Mouse (Mus musculus) kidney, adult 10 weeks (tissue): ENCODE measurements around the gene Ppp4c. TPM values are rescaled to one million over a fixed set of nuclear protein-coding genes. Genes with fewer than 3 reads are reported as not detected.

Source experiments
- polyA plus RNA-seq: library from polyadenylated mRNA; stranded (reverse); fragments of 350-450 nt; fragmentation: Illumina TruSeq; extraction: RNeasy Lipid Tissue Mini Kit (QIAGEN cat#74804); gene quantifications from one replicate; pipeline ENCODE4 v1.2.3, GENCODE M21; 2014; ENCODE audit warnings: low read depth, low replicate concordance

Gene Ppp4c
- 29.0 TPM for polyA plus RNA-seq

GRCm38 (mm10) chr7:126791851-126792720, at the start of gene Ppp4c:
Gene Ppp4c (minus strand): TSS chr7:126792496.

GRCm38 (mm10) chr7:126831539-126831938, 39.2 kb upstream of the Ppp4c start, which contains the start of gene 4930451I11Rik:
Gene 4930451I11Rik (minus strand): TSS chr7:126831639.

GRCm38 (mm10) chr7:126797411-126798126, 5.3 kb upstream of the Ppp4c start, which contains the start of gene Fam57b:
Gene Fam57b (plus strand): TSS chr7:126797668.

GRCm38 (mm10) chr7:126780971-126781635, 11.2 kb downstream of the Ppp4c start, which contains the start of gene Tbx6:
Gene Tbx6 (plus strand): TSS chr7:126781483.

GRCm38 (mm10) chr7:126776598-126777057, 15.7 kb downstream of the Ppp4c start, which contains the start of gene Ypel3:
Gene Ypel3 (plus strand): TSS chr7:126776955.

GRCm38 (mm10) chr7:126766201-126766600, 26.1 kb downstream of the Ppp4c start, which contains the start of gene Gdpd3:
Gene Gdpd3 (plus strand): TSS chr7:126766334.

GRCm38 (mm10) chr7:126759050-126759671, 33.1 kb downstream of the Ppp4c start, which contains the start of gene Mapk3:
Gene Mapk3 (plus strand): TSS chr7:126759601.

Other genes starting within 250 kb of the Ppp4c start
- 233 TPM for gene Eif3c, start 226.1 kb downstream of the Ppp4c start, polyA plus RNA-seq
- not detected for gene Apobr, start 207.6 kb downstream of the Ppp4c start, polyA plus RNA-seq
- gene Cln3, start 206.7 kb downstream of the Ppp4c start, polyA plus RNA-seq = 1.7 TPM
- not detected for gene Il27, start 197.6 kb downstream of the Ppp4c start, polyA plus RNA-seq
- gene Nupr1, start 161.6 kb downstream of the Ppp4c start, polyA plus RNA-seq = 5.7 TPM
- 1.2 TPM for gene Sgf29, start 143.2 kb downstream of the Ppp4c start, polyA plus RNA-seq
- 62.2 TPM for gene Sult1a1, start 116.1 kb downstream of the Ppp4c start, polyA plus RNA-seq
- 0.16 TPM for gene Bola2, start 97.1 kb downstream of the Ppp4c start, polyA plus RNA-seq
- 1.0 TPM for gene Slx1b, start 96.7 kb downstream of the Ppp4c start, polyA plus RNA-seq
- gene Coro1a, start 84.7 kb downstream of the Ppp4c start, polyA plus RNA-seq = 4.4 TPM
- gene Mapk3, start 32.9 kb downstream of the Ppp4c start, polyA plus RNA-seq = 6.5 TPM
- gene Gdpd3, start 26.2 kb downstream of the Ppp4c start, polyA plus RNA-seq = 9.9 TPM
- gene Ypel3, start 15.5 kb downstream of the Ppp4c start, polyA plus RNA-seq = 13.0 TPM
- gene Tbx6, start 11.0 kb downstream of the Ppp4c start, polyA plus RNA-seq = not detected
- not detected for gene Fam57b, start 5.2 kb upstream of the Ppp4c start, polyA plus RNA-seq
- gene 4930451I11Rik, start 39.1 kb upstream of the Ppp4c start, polyA plus RNA-seq = not detected
- gene Doc2a, start 54.9 kb upstream of the Ppp4c start, polyA plus RNA-seq = not detected
- 10.3 TPM for gene Hirip3, start 69.5 kb upstream of the Ppp4c start, polyA plus RNA-seq
- 10.2 TPM for gene Ino80e, start 69.9 kb upstream of the Ppp4c start, polyA plus RNA-seq
- gene Taok2, start 92.2 kb upstream of the Ppp4c start, polyA plus RNA-seq = 6.5 TPM
- gene Tmem219, start 130.4 kb upstream of the Ppp4c start, polyA plus RNA-seq = 6.4 TPM
- gene Kctd13, start 136.4 kb upstream of the Ppp4c start, polyA plus RNA-seq = 1.1 TPM
- not detected for gene Asphd1, start 157.1 kb upstream of the Ppp4c start, polyA plus RNA-seq
- gene Sez6l2, start 158.1 kb upstream of the Ppp4c start, polyA plus RNA-seq = not detected
- gene Cdipt, start 183.4 kb upstream of the Ppp4c start, polyA plus RNA-seq = 10.3 TPM
- not detected for gene Cdiptos, start 183.6 kb upstream of the Ppp4c start, polyA plus RNA-seq
- 0.53 TPM for gene Mvp, start 222.1 kb upstream of the Ppp4c start, polyA plus RNA-seq
- gene Pagr1b, start 224.0 kb upstream of the Ppp4c start, polyA plus RNA-seq = not detected
- not detected for gene Pagr1a, start 224.9 kb upstream of the Ppp4c start, polyA plus RNA-seq
- 0.61 TPM for gene Gm42742, start 228.6 kb upstream of the Ppp4c start, polyA plus RNA-seq
- not detected for gene Prrt2, start 228.7 kb upstream of the Ppp4c start, polyA plus RNA-seq
- gene Maz, start 234.5 kb upstream of the Ppp4c start, polyA plus RNA-seq = 15.0 TPM
- gene Kif22, start 250.0 kb upstream of the Ppp4c start, polyA plus RNA-seq = not detected